17 mouse cellular contexts compared by ENCODE assay signal in genomic region chrX:169255915-169256314, GRCm38 (mm10).
"Had no signal": no experiment of that assay in that cellular context is flagged by ENCODE, and none has a peak within 500 bp of the region (broad histone marks: within the 10 kb centered on the region; RNA-seq: fewer than 3 reads in every experiment).

No protein-coding gene starts in this region.

- H3K4me2 ChIP-seq: lung, embryonic 15.5 days; midbrain, embryonic 13.5 days; midbrain, embryonic 15.5 days; neural tube, embryonic 12.5 days; stomach, embryonic 15.5 days had no signal

- DNase-seq: liver, postnatal 0 days; lung, adult 2 months; lung, postnatal 14 days; lung, postnatal 36 days; right cerebral cortex, postnatal 14 days; thymus, adult 2 months; thymus, postnatal 25 days; thymus, postnatal 4 days had no signal

- H3K4me1 ChIP-seq: lung, embryonic 15.5 days; midbrain, embryonic 10.5 days; midbrain, embryonic 13.5 days; midbrain, embryonic 15.5 days; neural tube, embryonic 12.5 days; stomach, embryonic 15.5 days had no signal

- H3K27ac ChIP-seq: lung, embryonic 15.5 days; macrophage; midbrain, embryonic 10.5 days; midbrain, embryonic 13.5 days; midbrain, embryonic 15.5 days; neural tube, embryonic 12.5 days; stomach, embryonic 15.5 days; stomach, postnatal 0 days had no signal

- H3K9ac ChIP-seq: liver, postnatal 0 days; lung, embryonic 15.5 days; midbrain, embryonic 13.5 days; midbrain, embryonic 15.5 days; neural tube, embryonic 12.5 days; stomach, embryonic 15.5 days had no signal

- H3K27me3 ChIP-seq: lung, embryonic 15.5 days; midbrain, embryonic 15.5 days; neural tube, embryonic 12.5 days; stomach, embryonic 15.5 days had no signal

- ATAC-seq: liver, postnatal 0 days; lung, postnatal 0 days; midbrain, embryonic 13.5 days; midbrain, embryonic 15.5 days had no signal

- H3K36me3 ChIP-seq: lung, embryonic 15.5 days; midbrain, embryonic 10.5 days; midbrain, embryonic 13.5 days; midbrain, embryonic 15.5 days; neural tube, embryonic 12.5 days; stomach, embryonic 15.5 days had no signal

- H3K9me3 ChIP-seq: lung, embryonic 15.5 days; midbrain, embryonic 10.5 days; midbrain, embryonic 13.5 days; midbrain, embryonic 15.5 days; neural tube, embryonic 12.5 days; stomach, embryonic 15.5 days had no signal

- H3K4me3 ChIP-seq: lung, embryonic 15.5 days; midbrain, embryonic 10.5 days; midbrain, embryonic 13.5 days; midbrain, embryonic 15.5 days; neural tube, embryonic 12.5 days; stomach, embryonic 15.5 days had no signal
